Mouse (Mus musculus) forebrain, embryonic 16.5 days (tissue): Measurements from ENCODE around the gene Tppp3. TPM values are rescaled to one million over a fixed set of nuclear protein-coding genes. Genes with fewer than 3 reads are reported as not detected.

ENCODE experiments used
- ATAC-seq: fragments of 200-750 bp; cut with Nextera tagmentation; 2 replicates; pipeline ENCODE4 v1.8.0; 2017; ENCODE audit warnings: mild to moderate bottlenecking, moderate library complexity
- H3K27ac ChIP-seq: fragments of 300-500 bp; sonication (generic); 2 replicates; pipeline ENCODE4 v1.5.1; 2014; ENCODE audit warnings: low read length, control low read depth
- H3K27me3 ChIP-seq: fragments of 300-500 bp; sonication (generic); replicated peaks from 2 replicates; pipeline ENCODE4 v1.6.1; 2014; ENCODE audit warnings: low read length; ENCODE audit not compliant: control insufficient read depth, insufficient read depth
- H3K36me3 ChIP-seq: fragments of 300-500 bp; sonication (generic); 2 replicates; pipeline ENCODE4 v1.6.1; 2014; ENCODE audit not compliant: control insufficient read depth, insufficient read depth
- H3K4me1 ChIP-seq: fragments of 300-500 bp; sonication (generic); replicated peaks from 2 replicates; pipeline ENCODE4 v1.6.1; 2014; ENCODE audit warnings: low read length; ENCODE audit not compliant: control insufficient read depth, insufficient read depth
- H3K4me2 ChIP-seq: fragments of 300-500 bp; sonication (generic); 2 replicates; pipeline ENCODE4 v1.6.1; 2014; ENCODE audit warnings: mild to moderate bottlenecking, low read length, control low read depth
- H3K4me3 ChIP-seq: fragments of 300-500 bp; sonication (generic); replicated peaks from 2 replicates; pipeline ENCODE4 v1.5.1; 2014; ENCODE audit warnings: mild to moderate bottlenecking, low read length, control low read depth
- H3K9ac ChIP-seq: fragments of 300-500 bp; sonication (generic); replicated peaks from 2 replicates; pipeline ENCODE4 v1.6.1; 2014; ENCODE audit warnings: low read depth, low read length, control low read depth
- H3K9me3 ChIP-seq: fragments of 300-500 bp; sonication (generic); 2 replicates; pipeline ENCODE4 v1.6.1; 2016; ENCODE audit warnings: low read length; ENCODE audit not compliant: control insufficient read depth
- WGBS: fragments of 180-500 bp; shearing (Covaris S2); extraction: QIAGEN DNeasy Blood & Tissue Kit; methylation state at CpG from one replicate; pipeline ENCODE4 v1.1.7; 2014; 5-methylcytosine and 5-hydroxymethylcytosine counted together
- polyA plus RNA-seq: library from polyadenylated mRNA; unstranded; fragments of >200 nt; fragmentation: Nextera tagmentation; extraction: Ambion mirVana; gene quantifications from 2 replicates; pipeline ENCODE4 v1.2.1, GENCODE M21; 2015

Tppp3 gene
- polyA plus RNA-seq, 1 experiment from 2014 or later, result 56.5 TPM

DNA sequence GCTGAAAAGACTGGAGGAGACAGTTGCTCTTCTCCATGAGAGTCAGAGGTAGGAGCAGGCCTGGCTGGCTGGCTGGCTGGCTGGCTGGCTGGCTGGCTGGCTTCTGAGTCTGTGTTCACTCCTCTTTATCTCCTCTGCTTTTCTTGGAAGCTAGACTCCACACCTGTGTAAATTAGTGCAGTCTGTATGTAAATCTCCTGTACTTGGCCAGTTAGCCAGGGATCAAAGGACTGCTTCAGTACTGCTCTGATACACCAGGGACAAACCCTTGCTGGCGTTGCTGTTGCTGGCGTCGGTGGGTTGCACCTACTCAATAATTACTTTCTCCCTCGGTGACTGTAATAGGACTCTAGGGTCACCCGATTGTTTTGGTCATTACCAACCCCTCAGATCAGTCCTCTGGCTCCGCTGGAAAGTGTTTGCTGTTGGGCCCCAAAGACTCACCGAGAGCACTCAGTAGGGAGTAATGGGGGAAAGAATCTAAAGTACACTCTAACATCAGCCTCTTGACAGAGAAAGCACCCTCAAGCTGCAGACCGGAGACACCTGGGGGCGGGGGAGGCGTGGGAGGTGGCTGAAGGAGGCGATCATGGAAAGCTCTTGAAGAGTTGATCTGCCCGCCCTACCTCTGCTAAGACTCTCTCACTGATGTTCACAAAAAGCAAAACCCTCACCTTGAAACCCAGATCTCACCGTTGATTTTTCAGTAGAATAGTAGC, 10.1 kb downstream of the Tppp3 start:
- no peaks in the 10 kb centered on the region for H3K27me3 ChIP-seq
- no peak overlapping the region for H3K4me2 ChIP-seq
- H3K4me3 ChIP-seq, result no peak overlapping the region
- ATAC-seq, result no peak
- H3K27ac ChIP-seq, result no peak overlapping the region
- WGBS, result 76% methylated on average over 13 of the region's 13 CpGs
- H3K9me3 ChIP-seq, result no peaks in the 10 kb centered on the region
- H3K36me3 ChIP-seq, result no peaks in the 10 kb centered on the region
- peaks cover 1% of the 10 kb centered on the region; the same call in 1 of the 2 replicates for H3K4me1 ChIP-seq
- H3K9ac ChIP-seq, result no peak overlapping the region

DNA sequence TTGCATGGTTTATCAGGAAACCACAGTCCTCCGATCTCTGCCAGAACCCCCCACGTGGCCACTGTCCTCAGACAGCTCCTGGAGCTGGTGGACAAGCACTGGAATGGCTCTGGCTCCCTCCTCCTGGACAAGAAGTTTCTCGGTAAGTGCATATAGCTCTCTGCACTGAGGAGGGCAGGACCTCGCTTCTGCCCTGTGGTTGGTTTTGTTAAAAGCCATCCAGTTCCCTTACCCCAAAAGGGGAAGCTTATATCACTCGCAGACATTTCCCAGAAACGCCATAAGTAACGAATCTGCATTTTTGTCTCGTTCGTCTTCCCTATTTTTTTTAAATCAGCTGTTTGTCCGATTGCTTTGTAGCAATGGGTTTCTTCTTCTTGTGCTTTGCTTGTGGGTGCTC, 16.1 kb downstream of the Tppp3 start:
- Histone ChIP-seq H3K27me3 (no peaks in the 10 kb centered on the region), H3K36me3 (no peaks in the 10 kb centered on the region), H3K4me2 (no peak overlapping the region), H3K4me3 (no peak overlapping the region), H3K9me3 (no peaks in the 10 kb centered on the region), H3K27ac (no peak overlapping the region), H3K4me1 (peaks cover 9% of the 10 kb centered on the region), H3K9ac (no peak overlapping the region)
- WGBS, result 67% methylated on average over 10 of the region's 10 CpGs
- ATAC-seq, result no peak

DNA sequence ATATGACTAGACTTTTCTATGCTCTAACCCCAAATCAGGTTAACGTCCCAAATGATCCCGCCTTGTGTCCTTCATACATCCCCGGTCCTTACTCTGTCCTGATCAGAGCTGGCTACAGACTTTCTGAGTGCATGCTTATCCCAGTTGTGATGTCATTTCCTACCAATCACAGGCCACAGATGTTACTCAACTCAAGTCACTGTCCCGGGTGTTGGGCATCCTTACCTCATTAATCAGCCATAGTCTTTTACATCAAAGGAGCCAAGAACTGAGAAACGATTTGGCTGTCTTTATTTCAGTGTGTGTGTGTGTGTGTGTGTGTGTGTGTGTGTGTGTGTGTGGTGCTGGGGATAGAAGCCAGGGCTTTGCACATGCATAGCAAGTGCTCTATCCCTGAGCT, 17.2 kb downstream of the Tppp3 start:
- Histone ChIP-seq H3K27ac (no peak overlapping the region), H3K4me1 (peaks cover 9% of the 10 kb centered on the region), H3K9ac (no peak overlapping the region), H3K4me2 (no peak overlapping the region), H3K36me3 (no peaks in the 10 kb centered on the region), H3K27me3 (no peaks in the 10 kb centered on the region), H3K9me3 (no peaks in the 10 kb centered on the region), H3K4me3 (no peak overlapping the region)
- WGBS, result 61% methylated on average over 5 of the region's 5 CpGs
- no peak for ATAC-seq

DNA sequence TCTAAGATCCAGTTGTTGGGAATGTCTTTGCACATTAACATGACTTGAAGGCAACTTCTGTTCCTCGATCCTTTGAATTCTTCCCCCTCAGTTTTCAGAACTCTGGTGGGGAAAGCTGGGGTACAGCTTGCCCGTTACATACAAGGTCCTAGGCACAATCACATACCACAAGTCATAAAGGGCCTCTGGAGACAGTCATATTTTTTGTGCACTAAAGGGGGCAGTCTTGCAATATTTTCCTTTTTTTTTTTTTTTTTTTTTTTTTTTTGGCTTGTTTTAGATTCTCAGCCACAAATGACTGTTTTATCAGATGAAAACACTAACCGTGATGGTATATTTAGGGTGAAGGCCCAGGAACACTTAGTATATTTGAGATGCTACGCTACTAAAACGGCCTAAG, 18.0 kb downstream of the Tppp3 start:
- 83% methylated on average over 5 of the region's 5 CpGs for WGBS
- H3K4me3 ChIP-seq, result no peak overlapping the region
- no peaks in the 10 kb centered on the region for H3K9me3 ChIP-seq

DNA sequence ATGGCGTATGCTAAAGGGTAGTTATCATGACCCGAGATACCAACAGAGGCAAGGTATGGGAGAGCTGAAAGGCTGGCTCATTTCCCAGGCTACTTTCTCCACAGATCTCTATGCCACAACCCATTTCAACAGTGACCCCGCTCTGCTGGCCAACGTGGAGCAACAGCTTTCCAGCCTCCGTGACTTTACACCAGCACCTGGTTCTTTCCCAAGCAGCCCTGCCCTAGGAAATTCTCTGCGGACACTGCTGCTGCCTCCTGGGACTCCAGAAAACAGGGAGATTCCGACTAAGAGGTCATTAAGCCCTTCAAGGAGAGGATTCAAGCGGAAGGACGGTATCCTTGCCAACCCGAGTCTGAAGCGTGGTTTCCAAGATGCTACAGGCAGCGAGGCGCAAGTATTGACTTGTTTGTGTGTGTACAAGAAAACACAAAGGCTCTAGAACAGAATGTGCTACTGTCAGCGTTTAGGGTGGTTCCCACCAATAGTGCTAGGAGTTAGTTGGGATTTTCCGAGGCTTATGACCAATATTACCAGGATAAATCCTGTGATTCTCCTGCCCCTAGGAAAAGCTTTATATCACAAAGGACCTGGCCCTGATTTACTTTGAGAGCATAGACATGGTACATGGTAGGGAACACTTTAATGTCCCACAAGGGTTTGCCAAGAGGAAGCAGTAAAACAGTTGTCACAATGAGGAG, 19.3 kb downstream of the Tppp3 start:
- no peaks in the 10 kb centered on the region for H3K27me3 ChIP-seq
- H3K27ac ChIP-seq, result no peak overlapping the region
- no peaks in the 10 kb centered on the region for H3K36me3 ChIP-seq
- no peak overlapping the region for H3K4me3 ChIP-seq
- no peaks in the 10 kb centered on the region for H3K9me3 ChIP-seq
- peaks cover 9% of the 10 kb centered on the region for H3K4me1 ChIP-seq
- 43% methylated on average over 15 of the region's 15 CpGs for WGBS
- ATAC-seq, result no peak
- H3K9ac ChIP-seq, result no peak overlapping the region
- no peak overlapping the region for H3K4me2 ChIP-seq

More for the DNA sequence above, 18.0 kb downstream of the Tppp3 start:
- no peak overlapping the region for H3K27ac ChIP-seq
- H3K27me3 ChIP-seq, result no peaks in the 10 kb centered on the region
- no peaks in the 10 kb centered on the region for H3K36me3 ChIP-seq
- no peak overlapping the region for H3K4me2 ChIP-seq
- no peak overlapping the region for H3K9ac ChIP-seq
- no peak for ATAC-seq
- H3K4me1 ChIP-seq, result peaks cover 9% of the 10 kb centered on the region

DNA sequence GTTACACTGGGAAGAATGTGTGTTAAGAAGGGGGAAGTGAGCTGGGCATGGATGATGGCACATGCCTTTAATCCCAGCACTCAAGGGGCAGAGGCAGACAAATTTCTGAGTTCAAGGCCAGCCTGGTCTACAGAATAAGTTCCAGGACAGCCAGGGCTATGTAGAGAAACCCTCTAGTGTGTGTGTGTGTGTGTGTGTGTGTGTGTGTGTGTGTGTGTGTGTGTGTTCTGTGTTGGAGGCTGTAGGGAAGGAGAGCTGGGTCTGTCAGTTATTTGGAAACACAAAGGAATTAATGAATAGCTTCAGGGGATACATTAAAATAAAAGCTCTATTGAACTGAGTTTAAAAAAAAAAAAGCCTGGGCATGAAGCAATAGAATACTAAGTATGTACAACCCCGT, 20.3 kb downstream of the Tppp3 start:
- H3K36me3 ChIP-seq, result no peaks in the 10 kb centered on the region
- 18% methylated on average over 1 of the region's 1 CpGs for WGBS
- H3K9me3 ChIP-seq, result no peaks in the 10 kb centered on the region
- H3K4me2 ChIP-seq, result no peak overlapping the region
- H3K27me3 ChIP-seq, result no peaks in the 10 kb centered on the region
- peaks cover 12% of the 10 kb centered on the region for H3K4me1 ChIP-seq
- no peak overlapping the region for H3K9ac ChIP-seq
- no peak for ATAC-seq
- H3K27ac ChIP-seq, result no peak overlapping the region
- no peak overlapping the region for H3K4me3 ChIP-seq

DNA sequence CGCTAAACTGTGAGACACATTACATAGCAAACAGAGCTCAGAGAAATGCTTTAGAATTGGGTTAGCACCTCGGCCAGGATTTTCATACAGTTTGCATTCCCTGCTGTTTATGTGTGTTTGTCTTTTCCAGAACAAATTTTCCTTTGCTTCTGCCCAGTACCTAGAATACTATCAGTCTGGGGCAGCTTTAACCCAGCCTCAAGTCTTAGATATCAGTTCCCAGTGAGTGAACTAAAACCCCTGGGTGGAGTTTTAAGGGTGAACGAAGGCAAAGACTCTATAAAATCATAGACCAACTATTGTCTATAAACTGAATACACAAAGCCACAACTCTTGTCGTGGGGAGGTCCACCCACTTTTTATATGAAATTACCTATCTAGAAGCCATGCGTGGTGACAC, 22.7 kb downstream of the Tppp3 start:
- no peak overlapping the region for H3K9ac ChIP-seq
- H3K4me3 ChIP-seq, result no peak overlapping the region
- no peak overlapping the region for H3K27ac ChIP-seq
- no peaks in the 10 kb centered on the region for H3K9me3 ChIP-seq
- ATAC-seq, result no peak
- H3K4me2 ChIP-seq, result no peak overlapping the region
- H3K27me3 ChIP-seq, result no peaks in the 10 kb centered on the region
- no peaks in the 10 kb centered on the region for H3K36me3 ChIP-seq
- WGBS, result 90% methylated on average over 5 of the region's 5 CpGs
- peaks cover 18% of the 10 kb centered on the region for H3K4me1 ChIP-seq

DNA sequence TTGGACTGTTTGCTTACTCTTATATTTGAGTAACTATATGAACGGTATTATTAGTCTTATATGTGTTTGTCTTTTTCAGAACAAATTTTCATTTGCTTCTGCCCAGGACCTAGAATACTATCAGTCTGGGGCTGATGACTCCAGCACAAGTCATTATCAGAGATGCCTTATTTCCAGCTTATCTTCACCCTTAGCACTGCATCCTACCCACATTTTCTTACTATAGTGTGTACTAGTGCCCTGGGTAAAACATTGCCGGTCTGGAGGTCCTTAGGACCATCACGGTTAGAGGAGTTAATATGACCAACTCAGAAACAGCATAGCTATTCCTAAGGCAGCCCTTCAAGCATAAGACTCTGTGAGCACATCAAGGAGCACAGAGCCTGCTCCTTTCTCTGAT, 23.1 kb downstream of the Tppp3 start:
- H3K4me1 ChIP-seq, result peaks cover 18% of the 10 kb centered on the region
- H3K4me2 ChIP-seq, result no peak overlapping the region
- H3K9ac ChIP-seq, result no peak overlapping the region
- H3K27ac ChIP-seq, result no peak overlapping the region
- no peak for ATAC-seq
- no peak overlapping the region for H3K4me3 ChIP-seq
- H3K27me3 ChIP-seq, result no peaks in the 10 kb centered on the region
- WGBS, result 95% methylated on average over 3 of the region's 3 CpGs
- no peaks in the 10 kb centered on the region for H3K9me3 ChIP-seq
- H3K36me3 ChIP-seq, result no peaks in the 10 kb centered on the region

DNA sequence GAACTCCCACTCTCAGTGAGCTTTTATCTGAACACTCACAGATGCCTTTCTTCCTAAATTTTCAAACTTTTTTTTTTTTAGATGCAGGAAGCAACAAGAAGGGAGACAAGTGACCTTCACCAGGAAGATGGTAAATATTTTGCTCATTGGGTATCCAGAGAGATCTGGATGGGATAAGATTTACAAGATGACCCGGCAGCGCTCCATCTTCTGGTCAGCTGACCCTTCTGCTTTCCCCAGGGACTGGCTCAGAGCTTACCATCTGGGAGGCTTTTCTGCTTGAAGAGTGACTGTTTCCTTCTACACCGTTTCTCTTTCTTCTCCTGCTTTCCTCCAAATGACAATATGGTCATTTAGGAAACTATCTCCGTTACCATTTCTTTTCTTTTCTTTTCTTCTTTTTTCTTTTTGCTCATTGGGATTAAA, 25.2 kb downstream of the Tppp3 start:
- no peak overlapping the region for H3K27ac ChIP-seq
- ATAC-seq, result no peak
- H3K9me3 ChIP-seq, result no peaks in the 10 kb centered on the region
- no peaks in the 10 kb centered on the region for H3K27me3 ChIP-seq
- H3K4me3 ChIP-seq, result no peak overlapping the region
- no peak overlapping the region for H3K9ac ChIP-seq
- WGBS, result 8% methylated on average over 4 of the region's 4 CpGs
- peak overlapping the region; percentile 34 for H3K4me2 ChIP-seq
- H3K36me3 ChIP-seq, result no peaks in the 10 kb centered on the region
- peaks cover 9% of the 10 kb centered on the region for H3K4me1 ChIP-seq
